Mouse (Mus musculus) liver, embryonic 14 days (tissue): ENCODE measurements around the gene Spata7. TPM values are rescaled to one million over a fixed set of nuclear protein-coding genes. Genes with fewer than 3 reads are reported as not detected.

Experiments
- polyA plus RNA-seq: library from polyadenylated mRNA; depleted of rRNA; stranded (reverse); fragments of >200 nt; gene quantifications from 2 replicates; pipeline ENCODE4 v1.2.3, GENCODE M21; 2012; rRNA removed

Spata7 gene
- polyA plus RNA-seq, result 1.0 and 1.3 TPM in 2 replicates

GRCm38 (mm10) chr12:98627392-98628259, at the start of gene Spata7:
Gene Spata7, plus strand, starts transcription at chr12:98628157.

Other genes with a start within 250 kb of the Spata7 start
- 0.03 TPM in 1 of 2 replicates, not detected in the other for gene Kcnk10, start 49.8 kb upstream of the Spata7 start, polyA plus RNA-seq
- 1.9 TPM in 2 replicates for gene Ptpn21, start 109.2 kb downstream of the Spata7 start, polyA plus RNA-seq
- gene Zc3h14, start 118.8 kb downstream of the Spata7 start, polyA plus RNA-seq, result 33.1 and 36.1 TPM in 2 replicates